Mouse (Mus musculus) MEL (cell line): ENCODE results near the gene Igsf6. TPM values are rescaled to one million over a fixed set of nuclear protein-coding genes. Genes with fewer than 3 reads are reported as not detected.

Source experiments
- DNase-seq: peaks from one replicate; pipeline ENCODE4 v3.0.0; 2011; ENCODE audit warnings: low read depth, low spot score
- H3K27ac ChIP-seq: 2 replicates; pipeline ENCODE4 v1.5.1; 2012; ENCODE audit warnings: low read depth, mild to moderate bottlenecking, control low read depth, low read length, moderate library complexity; ENCODE audit not compliant: control insufficient read depth
- H3K27me3 ChIP-seq, 2 experiments: fragments of 150-350 bp in 1 of 2; sonication (generic) in 1 of 2; 2 replicates each; pipeline ENCODE4 v1.6.1; 2012; ENCODE audit warnings: low read length in 2 of 2, mild to moderate bottlenecking in 2 of 2, improper control_type of control experiment in 1 of 2, moderate library complexity in 1 of 2; ENCODE audit not compliant: insufficient read depth in 2 of 2, control insufficient read depth in 1 of 2
- H3K36me3 ChIP-seq, 2 experiments: 2 replicates each; pipeline ENCODE4 v1.6.1; 2012 to 2014; ENCODE audit warnings: low read length in 2 of 2, improper control_type of control experiment in 1 of 2, inconsistent platforms in 1 of 2, mild to moderate bottlenecking in 1 of 2; ENCODE audit not compliant: insufficient read depth in 2 of 2, control insufficient read depth in 1 of 2
- H3K4me1 ChIP-seq, 2 experiments: fragments of 150-350 bp in 1 of 2; sonication (generic) in 1 of 2; 2 replicates each; pipeline ENCODE4 v1.6.1; 2012; ENCODE audit warnings: low read length in 2 of 2, improper control_type of control experiment in 1 of 2, mild to moderate bottlenecking in 1 of 2; ENCODE audit not compliant: insufficient read depth in 2 of 2, control insufficient read depth in 1 of 2
- H3K4me3 ChIP-seq, 2 experiments: fragments of 150-350 bp in 1 of 2; sonication (generic) in 1 of 2; 2 replicates each; pipeline ENCODE4 v1.5.1; 2012; ENCODE audit warnings: low read depth in 2 of 2, low read length in 2 of 2, mild to moderate bottlenecking in 2 of 2, moderate library complexity in 2 of 2, control low read depth in 1 of 2, improper control_type of control experiment in 1 of 2; ENCODE audit not compliant: control insufficient read depth in 1 of 2, insufficient read depth in 1 of 2
- H3K79me2 ChIP-seq: 2 replicates; pipeline ENCODE4 v1.6.1; 2012; ENCODE audit warnings: mild to moderate bottlenecking, low read length, moderate library complexity; ENCODE audit not compliant: control insufficient read depth, poor library complexity, insufficient read depth
- H3K9ac ChIP-seq: 2 replicates; pipeline ENCODE4 v1.6.1; 2012; ENCODE audit warnings: low read depth, mild to moderate bottlenecking, control low read depth, low read length, moderate library complexity; ENCODE audit not compliant: control insufficient read depth, poor library complexity, severe bottlenecking
- H3K9me3 ChIP-seq: fragments of 150-350 bp; sonication (generic); replicated peaks from 2 replicates; pipeline ENCODE4 v1.6.1; 2012; ENCODE audit warnings: mild to moderate bottlenecking, low read length, improper control_type of control experiment, moderate library complexity; ENCODE audit not compliant: insufficient read depth
- CHD1 ChIP-seq: IDR thresholded peaks from 2 replicates; pipeline ENCODE4 v1.6.1; 2012; ENCODE audit warnings: low read depth, mild to moderate bottlenecking, inconsistent platforms, low read length, improper control_type of control experiment
- CHD2 ChIP-seq: IDR thresholded peaks from 2 replicates; pipeline ENCODE4 v1.6.1; 2011; ENCODE audit warnings: low read length, improper control_type of control experiment
- CTCF ChIP-seq, 3 experiments: IDR thresholded peaks in 2 of 3; conservative IDR thresholded peaks in 1 of 3; 2 replicates each; pipeline ENCODE4 v1.5.1; 2011 to 2012; ENCODE audit warnings: low read length in 3 of 3, low read depth in 2 of 3, mild to moderate bottlenecking in 2 of 3, improper control_type of control experiment in 1 of 3, inconsistent platforms in 1 of 3, mixed read lengths in 1 of 3, moderate library complexity in 1 of 3; ENCODE audit not compliant: control insufficient read depth in 1 of 3, insufficient read depth in 1 of 3, poor library complexity in 1 of 3, severe bottlenecking in 1 of 3
- ELF1 ChIP-seq: IDR thresholded peaks from 2 replicates; pipeline ENCODE4 v1.6.1; 2014; ENCODE audit warnings: low read depth, mild to moderate bottlenecking, inconsistent platforms, low read length, improper control_type of control experiment, moderate library complexity
- EP300 ChIP-seq, 2 experiments: IDR thresholded peaks; 2 replicates each; pipeline ENCODE4 v1.6.1; 2011; ENCODE audit warnings: improper control_type of control experiment in 2 of 2, low read length in 2 of 2, low read depth in 1 of 2, mild to moderate bottlenecking in 1 of 2
- ETS1 ChIP-seq: IDR thresholded peaks from 2 replicates; pipeline ENCODE4 v1.6.1; 2012; ENCODE audit warnings: low read depth, mild to moderate bottlenecking, inconsistent platforms, low read length, improper control_type of control experiment, moderate library complexity
- GATA1 ChIP-seq: IDR thresholded peaks from 2 replicates; pipeline ENCODE4 v1.6.1; 2011; ENCODE audit warnings: low read depth, low read length, improper control_type of control experiment
- HCFC1 ChIP-seq: IDR thresholded peaks from 2 replicates; pipeline ENCODE4 v1.6.1; 2012; ENCODE audit warnings: low read depth, mild to moderate bottlenecking, inconsistent platforms, low read length, improper control_type of control experiment, moderate library complexity
- KAT2A ChIP-seq: conservative IDR thresholded peaks from 2 replicates; pipeline ENCODE4 v1.6.1; 2012; ENCODE audit warnings: low read depth, low read length, improper control_type of control experiment, inconsistent platforms
- MAFK ChIP-seq: IDR thresholded peaks from 2 replicates; pipeline ENCODE4 v1.6.1; 2011; ENCODE audit warnings: low read depth, mild to moderate bottlenecking, low read length, improper control_type of control experiment, borderline replicate concordance
- MAX ChIP-seq: IDR thresholded peaks from 2 replicates; pipeline ENCODE4 v1.6.1; 2011; ENCODE audit warnings: low read length, improper control_type of control experiment
- MAZ ChIP-seq: IDR thresholded peaks from 2 replicates; pipeline ENCODE4 v1.6.1; 2012; ENCODE audit warnings: low read depth, mild to moderate bottlenecking, inconsistent platforms, low read length, improper control_type of control experiment
- MEF2A ChIP-seq: IDR thresholded peaks from 2 replicates; pipeline ENCODE4 v1.6.1; 2014; ENCODE audit warnings: low read depth, mild to moderate bottlenecking, inconsistent platforms, low read length, improper control_type of control experiment; ENCODE audit not compliant: poor library complexity, insufficient replicate concordance, severe bottlenecking; ENCODE audit errors: extremely low read depth
- MYB ChIP-seq: IDR thresholded peaks from 2 replicates; pipeline ENCODE4 v1.6.1; 2011; ENCODE audit warnings: mild to moderate bottlenecking, low read depth, low read length, improper control_type of control experiment
- MYC ChIP-seq: IDR thresholded peaks from 2 replicates; pipeline ENCODE4 v1.6.1; 2011; ENCODE audit warnings: low read depth, mild to moderate bottlenecking, low read length, improper control_type of control experiment, moderate library complexity
- NELFE ChIP-seq: IDR thresholded peaks from 2 replicates; pipeline ENCODE4 v1.6.1; 2011; ENCODE audit warnings: low read depth, low read length, improper control_type of control experiment
- NRF1 ChIP-seq: IDR thresholded peaks from 2 replicates; pipeline ENCODE4 v1.6.1; 2014; ENCODE audit warnings: low read depth, mild to moderate bottlenecking, inconsistent platforms, low read length, improper control_type of control experiment, moderate library complexity; ENCODE audit not compliant: poor library complexity, insufficient read depth, severe bottlenecking
- POLR2AphosphoS2 ChIP-seq: IDR thresholded peaks from 2 replicates; pipeline ENCODE4 v1.6.1; 2011; ENCODE audit warnings: low read length, improper control_type of control experiment
- POLR2AphosphoS5 ChIP-seq: IDR thresholded peaks from 2 replicates; pipeline ENCODE4 v1.6.1; 2012; ENCODE audit warnings: low read depth, borderline replicate concordance, mild to moderate bottlenecking, inconsistent platforms, low read length, moderate library complexity, mixed read lengths
- SMC3 ChIP-seq: IDR thresholded peaks from 2 replicates; pipeline ENCODE4 v1.6.1; 2011; ENCODE audit warnings: low read depth, low read length, improper control_type of control experiment
- TAL1 ChIP-seq: IDR thresholded peaks from 2 replicates; pipeline ENCODE4 v1.6.1; 2012; ENCODE audit warnings: mild to moderate bottlenecking, inconsistent platforms, low read length, moderate library complexity, mixed read lengths
- TBP ChIP-seq: IDR thresholded peaks from 2 replicates; pipeline ENCODE4 v1.8.0; 2011; ENCODE audit warnings: low read depth, low read length, improper control_type of control experiment
- TCF12 ChIP-seq: IDR thresholded peaks from 2 replicates; pipeline ENCODE4 v1.6.1; 2014; ENCODE audit warnings: low read depth, mild to moderate bottlenecking, inconsistent platforms, low read length, improper control_type of control experiment, moderate library complexity
- UBTF ChIP-seq: IDR thresholded peaks from 2 replicates; pipeline ENCODE4 v1.6.1; 2012; ENCODE audit warnings: low read depth, mild to moderate bottlenecking, inconsistent platforms, low read length, improper control_type of control experiment, moderate library complexity, borderline replicate concordance; ENCODE audit not compliant: insufficient read depth
- USF1 ChIP-seq: IDR thresholded peaks from 2 replicates; pipeline ENCODE4 v1.6.1; 2014; ENCODE audit warnings: low read depth, mild to moderate bottlenecking, inconsistent platforms, low read length, improper control_type of control experiment, moderate library complexity
- USF2 ChIP-seq, 2 experiments: IDR thresholded peaks; 2 replicates each; pipeline ENCODE4 v1.6.1; 2011 to 2012; ENCODE audit warnings: improper control_type of control experiment in 2 of 2, low read length in 2 of 2, borderline replicate concordance in 1 of 2, inconsistent platforms in 1 of 2, low read depth in 1 of 2, mild to moderate bottlenecking in 1 of 2; ENCODE audit not compliant: insufficient read depth in 1 of 2
- ZKSCAN1 ChIP-seq: IDR thresholded peaks from 2 replicates; pipeline ENCODE4 v1.6.1; 2012; ENCODE audit warnings: low read depth, mild to moderate bottlenecking, inconsistent platforms, low read length, improper control_type of control experiment, moderate library complexity
- ZNF384 ChIP-seq: IDR thresholded peaks from 2 replicates; pipeline ENCODE4 v1.6.1; 2012; ENCODE audit warnings: low read depth, mild to moderate bottlenecking, inconsistent platforms, low read length, improper control_type of control experiment
- polyA plus RNA-seq, 2 experiments: library from polyadenylated mRNA; stranded (reverse) in 1 of 2; unstranded in 1 of 2; fragments of >175 nt in 1 of 2; fragments of >200 nt in 1 of 2; gene quantifications; 2 replicates each; pipeline versions ENCODE4 v1.2.1 to v1.2.4; 2012; ENCODE audit warnings: low replicate concordance in 2 of 2, low read depth in 1 of 2; ENCODE audit not compliant: insufficient read length in 2 of 2, insufficient read depth in 1 of 2, missing spikeins in 1 of 2
- total RNA-seq: library from RNA; depleted of rRNA; stranded (reverse); fragments of 300-350 nt; gene quantifications from 2 replicates; pipeline ENCODE4 v1.2.3, GENCODE M21; 2012

The Igsf6 gene
- total and polyA plus RNA-seq, 3 experiments = 0.08 to 0.42 TPM; not detected in 1

GRCm38 (mm10) chr7:121043510-121043909, 30.9 kb downstream of the Igsf6 start:
- peaks cover 3 to 21% of the 10 kb centered on the region in 2 experiments for H3K36me3 ChIP-seq
- peaks cover 10 to 15% of the 10 kb centered on the region in 2 experiments for H3K4me1 ChIP-seq
- H3K9me3 ChIP-seq = no peaks in the 10 kb centered on the region
- TF ChIP-seq TCF12 (no peak), POLR2AphosphoS2 (no peak), POLR2AphosphoS5 (no peak), NRF1 (no peak), TAL1 (no peak), MAZ (no peak), USF2 (IDR thresholded peaks at IDR 0.05; ENCODE audit: borderline replicate concordance in 1 of 2, insufficient read depth in 1 of 2, low read depth in 1 of 2, low read length in 2 of 2) (no peak), ELF1 (no peak), MEF2A (no peak), SMC3 (no peak), MYB (no peak), ZNF384 (no peak), EP300 (IDR thresholded peaks at IDR 0.05; ENCODE audit: low read depth in 1 of 2, low read length in 2 of 2) (no peak), MAFK (no peak), NELFE (no peak), KAT2A (no peak), CHD1 (no peak), UBTF (no peak)
- DNase-seq = no peak
- no peak overlapping the region for H3K27ac ChIP-seq
- H3K79me2 ChIP-seq = peaks cover 64% of the 10 kb centered on the region
- no peak overlapping the region for H3K4me3 ChIP-seq
- H3K27me3 ChIP-seq = no peaks in the 10 kb centered on the region
- H3K9ac ChIP-seq = no peak overlapping the region

- H3K9ac ChIP-seq = no peak overlapping the region
- H3K4me3 ChIP-seq = no peak overlapping the region
- H3K79me2 ChIP-seq = peaks cover 67% of the 10 kb centered on the region
- TF ChIP-seq NRF1 = no peak
- no peak for TF ChIP-seq TCF12
- no peak for TF ChIP-seq MAX
- no peak for TF ChIP-seq TBP
- no peak for TF ChIP-seq MYC
- TF ChIP-seq CHD2 = no peak
- no peak for TF ChIP-seq ZKSCAN1
- TF ChIP-seq USF2 (IDR thresholded peaks at IDR 0.05; ENCODE audit: borderline replicate concordance in 1 of 2, insufficient read depth in 1 of 2, low read depth in 1 of 2, low read length in 2 of 2) = no peak
- TF ChIP-seq HCFC1 = no peak
- no peak for TF ChIP-seq SMC3
- no peak for TF ChIP-seq USF1
- TF ChIP-seq ETS1 = no peak
- TF ChIP-seq POLR2AphosphoS5 = no peak
- no peak for TF ChIP-seq CTCF (IDR thresholded peaks at IDR 0.05 in 2 of 3, conservative IDR thresholded peaks at IDR 0.05 in 1 of 3; ENCODE audit: control insufficient read depth in 1 of 3, insufficient read depth in 1 of 3, low read depth in 2 of 3, low read length in 3 of 3, poor library complexity in 1 of 3, severe bottlenecking in 1 of 3)
- TF ChIP-seq GATA1 = no peak
- no peak overlapping the region for H3K27ac ChIP-seq
- peaks cover 9 to 15% of the 10 kb centered on the region in 2 experiments for H3K4me1 ChIP-seq
- no peaks in the 10 kb centered on the region for H3K9me3 ChIP-seq
- DNase-seq = no peak
- peaks cover 3 to 17% of the 10 kb centered on the region in 2 experiments for H3K36me3 ChIP-seq
- H3K27me3 ChIP-seq = no peaks in the 10 kb centered on the region
Observed at GRCm38 (mm10) chr7:121043004-121043403, 31.4 kb downstream of the Igsf6 start.
